In the genomic region with DNA sequence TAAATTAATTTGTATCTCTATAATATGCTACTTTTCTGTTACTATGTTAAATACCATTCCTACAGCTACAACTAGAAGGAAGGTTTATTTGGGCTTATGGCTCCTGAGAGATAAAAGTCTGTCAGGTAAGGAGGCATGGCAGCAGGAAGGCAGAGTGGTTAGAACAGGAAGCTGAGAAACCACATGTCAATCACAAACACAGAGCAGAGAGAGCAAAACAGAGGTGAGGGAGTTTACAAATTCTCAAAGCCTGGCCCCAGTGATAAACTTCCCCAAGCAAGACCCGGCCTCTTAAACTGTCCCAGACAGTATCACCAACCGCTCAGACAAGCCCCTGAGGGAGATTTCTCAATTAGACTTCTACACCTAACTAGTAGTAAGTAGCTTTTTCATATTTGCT, we compare ENCODE assay signal across 29 mouse cellular contexts. TPM values are rescaled to one million over a fixed set of nuclear protein-coding genes. Genes with fewer than 3 reads are reported as not detected.
A peak's percentile ranks its signal among the peaks of the same experiment; 100 is the strongest.
DNase-seq lines count a peak whose midpoint lies in the region; TF ChIP-seq lines count a peak whose summit lies in the region.
"Had no signal": no experiment of that assay in that cellular context is flagged by ENCODE, and none has a peak within 500 bp of the region (broad histone marks: within the 10 kb centered on the region; RNA-seq: fewer than 3 reads in every experiment).

No protein-coding gene starts in this region.

- TF ChIP-seq RAD21 in MEL (IDR thresholded peaks at IDR 0.05; ENCODE audit: low read depth, low read length): no peak

- no peak for TF ChIP-seq POLR2A in MEL (IDR thresholded peaks at IDR 0.05; ENCODE audit: control insufficient read depth in 1 of 2, insufficient read depth in 1 of 2, low read depth in 1 of 2, low read length in 2 of 2, poor library complexity in 1 of 2)

- H3K9me3 ChIP-seq in MEL (replicated peaks; ENCODE audit: insufficient read depth, low read length): no peaks in the 10 kb centered on the region
- H3K9me3 ChIP-seq: embryonic facial prominence, embryonic 13.5 days; embryonic facial prominence, embryonic 15.5 days; forebrain, embryonic 13.5 days; forebrain, embryonic 15.5 days had no signal

- H3K9ac ChIP-seq in MEL (ENCODE audit: control insufficient read depth, low read depth, low read length, poor library complexity, severe bottlenecking): no peak overlapping the region
- H3K9ac ChIP-seq: embryonic facial prominence, embryonic 13.5 days; embryonic facial prominence, embryonic 15.5 days; forebrain, embryonic 13.5 days; forebrain, embryonic 15.5 days; forebrain, postnatal 0 days had no signal

- H3K4me1 ChIP-seq in MEL (ENCODE audit: control insufficient read depth in 1 of 2, insufficient read depth in 2 of 2, low read length in 2 of 2): peaks cover 14 to 35% of the 10 kb centered on the region in 2 experiments
- H3K4me1 ChIP-seq: embryonic facial prominence, embryonic 13.5 days; embryonic facial prominence, embryonic 15.5 days; forebrain, embryonic 13.5 days; forebrain, embryonic 15.5 days had no signal

- H3K27me3 ChIP-seq in MEL (ENCODE audit: control insufficient read depth in 1 of 2, insufficient read depth in 2 of 2, low read length in 2 of 2): no peaks in the 10 kb centered on the region
- H3K27me3 ChIP-seq: embryonic facial prominence, embryonic 13.5 days; embryonic facial prominence, embryonic 15.5 days; forebrain, embryonic 13.5 days; forebrain, embryonic 15.5 days; Patski had no signal

- no peaks in the 10 kb centered on the region for H3K79me2 ChIP-seq in MEL (ENCODE audit: control insufficient read depth, insufficient read depth, low read length, poor library complexity)

- no peak overlapping the region for H3K4me3 ChIP-seq in MEL (ENCODE audit: control insufficient read depth in 1 of 2, insufficient read depth in 1 of 2, low read depth in 2 of 2, low read length in 2 of 2)
- H3K4me3 ChIP-seq: embryonic facial prominence, embryonic 13.5 days; embryonic facial prominence, embryonic 15.5 days; erythroblast, embryonic 14.5 days; forebrain, embryonic 13.5 days; forebrain, embryonic 15.5 days had no signal

- peak overlapping the region; percentile 17; the same call in 1 of the 2 replicates for H3K27ac ChIP-seq in MEL (ENCODE audit: control insufficient read depth, low read depth, low read length)
- H3K27ac ChIP-seq: embryonic facial prominence, embryonic 13.5 days; embryonic facial prominence, embryonic 15.5 days; forebrain, embryonic 13.5 days; forebrain, embryonic 15.5 days had no signal

- H3K36me3 ChIP-seq in MEL (ENCODE audit: control insufficient read depth in 1 of 2, insufficient read depth in 2 of 2, low read length in 2 of 2): peaks cover 0 to 37% of the 10 kb centered on the region in 2 experiments; a peak in 2 of 4 replicates
- H3K36me3 ChIP-seq: embryonic facial prominence, embryonic 13.5 days; embryonic facial prominence, embryonic 15.5 days; forebrain, embryonic 15.5 days had no signal

- DNase-seq in 416B (ENCODE audit: low read depth) (peak; percentile 59), MEL (ENCODE audit: low read depth, low spot score) (peak; percentile 71)
- DNase-seq in induced T-regulatory cell, adult 2 months (ENCODE audit: low read depth): peak; percentile 3
- DNase-seq in retina, postnatal 1 day: no peak
- no peak for DNase-seq in lung, postnatal 36 days
- no peak for DNase-seq in neural tube, embryonic 10.5 days (ENCODE audit: extremely low spot score, low spot score)
- DNase-seq: adrenal gland, adult 8-10 months; adrenal gland, postnatal 14 days; adrenal gland, postnatal 36 days; cerebellum, adult 11-12 months; cerebellum, adult 8-10 months; cerebellum, adult 9-11 months; cerebellum, postnatal 14 days; cerebellum, postnatal 36 days; embryo, embryonic 11 days; forebrain, postnatal 0 days had no signal

- no peak for TF ChIP-seq CTCF in MEL (IDR thresholded peaks at IDR 0.05 in 2 of 3, conservative IDR thresholded peaks at IDR 0.05 in 1 of 3; ENCODE audit: control insufficient read depth in 1 of 3, insufficient read depth in 1 of 3, low read depth in 2 of 3, low read length in 3 of 3, poor library complexity in 1 of 3, severe bottlenecking in 1 of 3)

- TF ChIP-seq EP300 in MEL (IDR thresholded peaks at IDR 0.05; ENCODE audit: low read depth in 1 of 2, low read length in 2 of 2): peak; percentile 80 to 83

TF ChIP-seq in MEL, 35 proteins besides CTCF, POLR2A, EP300 and RAD21:
- TF ChIP-seq NRF1 (IDR thresholded peaks at IDR 0.05; ENCODE audit: insufficient read depth, low read depth, low read length, poor library complexity, severe bottlenecking) (no peak), ZNF384 (IDR thresholded peaks at IDR 0.05; ENCODE audit: low read depth, low read length) (no peak), GABPA (IDR thresholded peaks at IDR 0.05; ENCODE audit: low read depth, low read length) (no peak), MAZ (IDR thresholded peaks at IDR 0.05; ENCODE audit: low read depth, low read length) (no peak), MXI1 (IDR thresholded peaks at IDR 0.05; ENCODE audit: low read depth, low read length) (peak; percentile 58), SIN3A (IDR thresholded peaks at IDR 0.05; ENCODE audit: low read length) (peak; percentile 62), CHD1 (IDR thresholded peaks at IDR 0.05; ENCODE audit: low read depth, low read length) (no peak), SMC3 (IDR thresholded peaks at IDR 0.05; ENCODE audit: low read depth, low read length) (no peak), RCOR1 (IDR thresholded peaks at IDR 0.05; ENCODE audit: low read depth, low read length) (0 out of 2 replicates have a peak, but pooled peaks have one; percentile 9), MEF2A (IDR thresholded peaks at IDR 0.05; ENCODE audit: extremely low read depth, insufficient replicate concordance, low read depth, low read length, poor library complexity, severe bottlenecking) (no peak), MAFK (IDR thresholded peaks at IDR 0.05; ENCODE audit: borderline replicate concordance, low read depth, low read length) (no peak), CHD2 (IDR thresholded peaks at IDR 0.05; ENCODE audit: low read length) (no peak), ETS1 (IDR thresholded peaks at IDR 0.05; ENCODE audit: low read depth, low read length) (peak; percentile 78; the same call in 1 of the 2 replicates), GATA1 (IDR thresholded peaks at IDR 0.05; ENCODE audit: low read depth, low read length) (peak; percentile 48), ZMIZ1 (IDR thresholded peaks at IDR 0.05; ENCODE audit: low read depth, low read length) (no peak), MAX (IDR thresholded peaks at IDR 0.05; ENCODE audit: low read length) (0 out of 2 replicates have a peak, but pooled peaks have one; percentile 30), KAT2A (conservative IDR thresholded peaks at IDR 0.05; ENCODE audit: low read depth, low read length) (no peak), TBP (IDR thresholded peaks at IDR 0.05; ENCODE audit: low read depth, low read length) (no peak), TCF12 (IDR thresholded peaks at IDR 0.05; ENCODE audit: low read depth, low read length) (peak; percentile 83), TAL1 (IDR thresholded peaks at IDR 0.05; ENCODE audit: low read length) (peak; percentile 61), MYB (IDR thresholded peaks at IDR 0.05; ENCODE audit: low read depth, low read length) (peak; percentile 52; the same call in 1 of the 2 replicates), MYC (IDR thresholded peaks at IDR 0.05; ENCODE audit: low read depth, low read length) (peak; percentile 75; the same call in 1 of the 2 replicates), NELFE (IDR thresholded peaks at IDR 0.05; ENCODE audit: low read depth, low read length) (no peak), ELF1 (IDR thresholded peaks at IDR 0.05; ENCODE audit: low read depth, low read length) (no peak), ZKSCAN1 (IDR thresholded peaks at IDR 0.05; ENCODE audit: low read depth, low read length) (no peak)

RNA-seq across cellular contexts. Expression of a gene that starts 20.9 kb away (rescaled TPM):
- not detected in 2 replicates for total RNA-seq in MEL (2012; rRNA removed)
- polyA plus RNA-seq in MEL (2012; ENCODE audit: insufficient read depth in 1 of 2, insufficient read length in 2 of 2, low read depth in 1 of 2, low replicate concordance in 2 of 2, missing spikeins in 1 of 2): not detected
- total RNA-seq: adrenal gland, adult 18-20 months; adrenal gland, adult 8-10 months; adrenal gland, postnatal 14 days; adrenal gland, postnatal 36 days; common myeloid progenitor, adult 5-6 weeks; ES-E14; forebrain, postnatal 0 days had no signal
- polyA plus RNA-seq: activated CD4-positive, CD25-positive, alpha-beta regulatory T cell, adult 4 months; C2C12; embryonic facial prominence, embryonic 11.5 days; embryonic facial prominence, embryonic 13.5 days; embryonic facial prominence, embryonic 15.5 days; erythroblast, embryonic 14.5 days; forebrain, embryonic 11.5 days; forebrain, embryonic 13.5 days; forebrain, embryonic 15.5 days; forebrain, postnatal 0 days had no signal

RNA-seq across cellular contexts. Expression of a gene that starts 27.0 kb away (rescaled TPM):
- 7.3 and 8.0 TPM in 2 replicates for total RNA-seq in MEL (2012; rRNA removed)
- polyA plus RNA-seq in MEL (2012; ENCODE audit: insufficient read depth in 1 of 2, insufficient read length in 2 of 2, low read depth in 1 of 2, low replicate concordance in 2 of 2, missing spikeins in 1 of 2): 1 to 10 TPM in 1 of 2 experiments, not detected in 1; 7.6 TPM

Comparison
In these comparisons a context has a peak if more than half of its experiments do, and no peak if none do; other contexts are left out.
1. DNase-seq: peak in 416B (single experiment), MEL (single experiment) and induced T-regulatory cell, adult 2 months (single experiment); none in retina, postnatal 1 day (single experiment), lung, postnatal 36 days (single experiment) and neural tube, embryonic 10.5 days (single experiment).